Mouse (Mus musculus) brain, embryonic 14.5 days (tissue): Measurements from ENCODE around the gene Aven.

Experiments
- CTCF ChIP-seq: fragments of 200-500 bp; IDR thresholded peaks from 2 replicates; pipeline ENCODE4 v1.5.1; 2012; ENCODE audit warnings: inconsistent platforms, mild to moderate bottlenecking, moderate library complexity, borderline replicate concordance; ENCODE audit not compliant: insufficient read depth, insufficient read length; ENCODE audit errors: extremely low read depth
- POLR2A ChIP-seq: fragments of 200-500 bp; IDR thresholded peaks from 2 replicates; pipeline ENCODE4 v1.6.1; 2012; ENCODE audit warnings: mild to moderate bottlenecking, inconsistent platforms, borderline replicate concordance; ENCODE audit not compliant: poor library complexity, insufficient read depth, insufficient read length, severe bottlenecking; ENCODE audit errors: extremely low read depth

- no peak for TF ChIP-seq CTCF
- no peak for TF ChIP-seq POLR2A
Measured at GRCm38 (mm10) chr2:112593781-112594180, 101.0 kb downstream of the Aven start.
